Mouse (Mus musculus) brain, embryonic 14.5 days (tissue): ENCODE measurements around the gene Mdga1.

ENCODE experiments used
- CTCF ChIP-seq: fragments of 200-500 bp; IDR thresholded peaks from 2 replicates; pipeline ENCODE4 v1.5.1; 2012; ENCODE audit warnings: inconsistent platforms, mild to moderate bottlenecking, moderate library complexity, borderline replicate concordance; ENCODE audit not compliant: insufficient read depth, insufficient read length; ENCODE audit errors: extremely low read depth
- POLR2A ChIP-seq: fragments of 200-500 bp; IDR thresholded peaks from 2 replicates; pipeline ENCODE4 v1.6.1; 2012; ENCODE audit warnings: mild to moderate bottlenecking, inconsistent platforms, borderline replicate concordance; ENCODE audit not compliant: poor library complexity, insufficient read depth, insufficient read length, severe bottlenecking; ENCODE audit errors: extremely low read depth

DNA sequence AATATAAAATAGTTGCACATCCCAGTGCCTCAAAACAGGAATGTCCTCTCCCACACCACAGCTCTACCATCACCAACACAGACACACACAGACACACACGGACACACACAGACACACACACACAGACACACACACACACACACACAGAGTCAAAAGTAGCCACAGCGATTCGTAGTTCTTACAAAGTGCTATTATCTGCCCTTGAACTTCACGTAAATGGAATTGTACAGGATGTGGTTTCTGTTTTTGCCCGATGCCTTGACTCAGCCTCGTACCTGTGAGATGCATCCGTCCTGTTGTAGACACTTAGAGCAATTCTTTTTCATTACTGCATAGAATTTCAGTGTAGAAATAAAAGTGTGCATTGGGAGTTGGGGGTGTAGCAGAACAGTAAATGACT is 3.3 kb upstream of the Mdga1 start:
- no peak for TF ChIP-seq CTCF
- no peak for TF ChIP-seq POLR2A
